ENCODE assay signal across 17 mouse cellular contexts in genomic region chr1:84253838-84254237, GRCm38 (mm10).
DNase-seq lines count a peak whose midpoint lies in the region; ATAC-seq lines count a peak whose summit lies in the region.
"Had no signal": no experiment of that assay in that cellular context is flagged by ENCODE, and none has a peak within 500 bp of the region (broad histone marks: within the 10 kb centered on the region; RNA-seq: fewer than 3 reads in every experiment).

No protein-coding gene starts in this region.

- DNase-seq in kidney, adult 11 months, result peak; percentile 49
- DNase-seq in neural tube, embryonic 10.5 days (ENCODE audit: extremely low spot score, low spot score), result no peak
- peak; percentile 62 for DNase-seq in kidney, adult 9 months
- DNase-seq in ovary, postnatal 36 days (ENCODE audit: low spot score), result peak; percentile 35
- DNase-seq in spleen, postnatal 36 days (ENCODE audit: low spot score in 2 of 2), result no peak
- DNase-seq in urinary bladder, postnatal 4 days (ENCODE audit: low spot score in 2 of 2), result no peak
- DNase-seq: heart, adult 2 months; lung, postnatal 36 days; right cerebral cortex, postnatal 25 days; thymus, postnatal 25 days had no signal

- 0 out of 2 replicates have a peak, but pooled peaks cover 3% of the 10 kb centered on the region for H3K4me1 ChIP-seq in kidney, embryonic 14.5 days (ENCODE audit: control insufficient read depth, insufficient read depth, low read length)
- H3K4me1 ChIP-seq in neural tube, embryonic 14.5 days (ENCODE audit: control insufficient read depth, insufficient read depth, low read length), result no peaks in the 10 kb centered on the region; the same call in 1 of the 2 replicates

- H3K27ac ChIP-seq in kidney, embryonic 14.5 days (ENCODE audit: low read depth, low read length), result no peak overlapping the region
- H3K27ac ChIP-seq in neural tube, embryonic 14.5 days (ENCODE audit: low read depth, low read length), result no peak overlapping the region
- H3K27ac ChIP-seq: heart, adult 2 months; limb, embryonic 15.5 days; midbrain, embryonic 15.5 days; neural tube, embryonic 13.5 days had no signal

- H3K27me3 ChIP-seq in kidney, embryonic 14.5 days (ENCODE audit: control insufficient read depth, insufficient read depth, low read length), result no peaks in the 10 kb centered on the region
- no peaks in the 10 kb centered on the region for H3K27me3 ChIP-seq in neural tube, embryonic 14.5 days (ENCODE audit: control insufficient read depth, insufficient read depth, low read length)
- H3K27me3 ChIP-seq: limb, embryonic 15.5 days; midbrain, embryonic 15.5 days; neural tube, embryonic 13.5 days had no signal

- no peaks in the 10 kb centered on the region for H3K9me3 ChIP-seq in kidney, embryonic 14.5 days (ENCODE audit: control insufficient read depth, low read length)
- no peaks in the 10 kb centered on the region for H3K9me3 ChIP-seq in neural tube, embryonic 14.5 days (ENCODE audit: control insufficient read depth, low read length)
- H3K9me3 ChIP-seq: limb, embryonic 15.5 days; midbrain, embryonic 15.5 days; neural tube, embryonic 13.5 days had no signal

- no peak overlapping the region for H3K4me3 ChIP-seq in kidney, embryonic 14.5 days (ENCODE audit: low read length)
- H3K4me3 ChIP-seq in neural tube, embryonic 14.5 days (ENCODE audit: low read depth, low read length), result no peak overlapping the region
- H3K4me3 ChIP-seq: erythroblast, embryonic 14.5 days; heart, adult 2 months; limb, embryonic 15.5 days; midbrain, embryonic 15.5 days; neural tube, embryonic 13.5 days had no signal

- H3K9ac ChIP-seq in kidney, embryonic 14.5 days (ENCODE audit: low read depth, low read length), result no peak overlapping the region
- no peak overlapping the region for H3K9ac ChIP-seq in neural tube, embryonic 14.5 days (replicated peaks; ENCODE audit: low read depth, low read length)
- H3K9ac ChIP-seq: limb, embryonic 15.5 days; midbrain, embryonic 15.5 days; neural tube, embryonic 13.5 days had no signal

- ATAC-seq in kidney, embryonic 14.5 days (ENCODE audit: low FRiP score, low TSS enrichment), result no peak
- peak; percentile 66; the same call in 1 of the 2 replicates for ATAC-seq in neural tube, embryonic 14.5 days (ENCODE audit: low read depth)
- ATAC-seq: inflammation-experienced regulatory T-cells, adult 6 months; midbrain, embryonic 15.5 days had no signal

- no peak overlapping the region for H3K4me2 ChIP-seq in kidney, embryonic 14.5 days (replicated peaks; ENCODE audit: low read depth, low read length)
- H3K4me2 ChIP-seq in neural tube, embryonic 14.5 days (ENCODE audit: low read depth, low read length), result no peak overlapping the region
- H3K4me2 ChIP-seq: limb, embryonic 15.5 days; midbrain, embryonic 15.5 days; neural tube, embryonic 13.5 days had no signal

- no peaks in the 10 kb centered on the region for H3K36me3 ChIP-seq in kidney, embryonic 14.5 days (ENCODE audit: control insufficient read depth, insufficient read depth, low read length)
- H3K36me3 ChIP-seq in neural tube, embryonic 14.5 days (ENCODE audit: control insufficient read depth, insufficient read depth, low read length), result no peaks in the 10 kb centered on the region
- H3K36me3 ChIP-seq: limb, embryonic 15.5 days; midbrain, embryonic 15.5 days; neural tube, embryonic 13.5 days had no signal

- 16% methylated on average over 3 of the region's 3 CpGs for WGBS in kidney, embryonic 14.5 days
- 15% methylated on average over 3 of the region's 3 CpGs for WGBS in neural tube, embryonic 14.5 days

Comparison
In these comparisons a context has a peak if more than half of its experiments do, and no peak if none do; other contexts are left out.
1. DNase-seq: peak in kidney, adult 11 months (single experiment), kidney, adult 9 months (single experiment) and ovary, postnatal 36 days (single experiment); none in neural tube, embryonic 10.5 days (single experiment), spleen, postnatal 36 days (0 of 2) and urinary bladder, postnatal 4 days (0 of 2).